Mouse (Mus musculus) lung, adult 2 months (tissue): ENCODE results near the gene Tfdp1. TPM values are rescaled to one million over a fixed set of nuclear protein-coding genes. Genes with fewer than 3 reads are reported as not detected.
A peak's percentile ranks its signal among the peaks of the same experiment; 100 is the strongest.
"Not testable (repeated sequence)": the region's sequence is repeated elsewhere in the genome, so short reads cannot be mapped to it uniquely, and the experiment has no call there.

Experiments used
- DNase-seq: peaks from one replicate; pipeline ENCODE4 v3.0.0; 2022
- H3K4me1 ChIP-seq: fragments of 200-500 bp; 2 replicates; pipeline ENCODE4 v1.6.1; 2011; ENCODE audit warnings: low read length; ENCODE audit not compliant: control insufficient read depth, insufficient read depth
- H3K4me3 ChIP-seq: fragments of 200-500 bp; replicated peaks from 2 replicates; pipeline ENCODE3; 2011; ENCODE audit warnings: low read depth, mild to moderate bottlenecking, control low read depth, low read length; ENCODE audit errors: extremely low read depth
- CTCF ChIP-seq: fragments of 200-500 bp; IDR thresholded peaks from 2 replicates; pipeline ENCODE4 v1.5.1; 2011; ENCODE audit warnings: mild to moderate bottlenecking, low read length, control low read depth; ENCODE audit not compliant: insufficient read depth
- POLR2A ChIP-seq: fragments of 200-500 bp; IDR thresholded peaks from 2 replicates; pipeline ENCODE4 v1.6.1; 2011; ENCODE audit warnings: low read depth, mild to moderate bottlenecking, control low read depth, low read length, borderline replicate concordance; ENCODE audit errors: extremely low read depth
- WGBS: fragments of 180-500 bp; shearing (Covaris S2); methylation state at CpG from one replicate; pipeline ENCODE4 v1.1.7; 2018; 5-methylcytosine and 5-hydroxymethylcytosine counted together
- polyA plus RNA-seq: library from polyadenylated mRNA; depleted of rRNA; stranded (reverse); fragments of >200 nt; gene quantifications from 2 replicates; pipeline ENCODE4 v1.2.3, GENCODE M21; 2012

The Tfdp1 gene
- polyA plus RNA-seq, 1 experiment, result 28.0 TPM

DNA sequence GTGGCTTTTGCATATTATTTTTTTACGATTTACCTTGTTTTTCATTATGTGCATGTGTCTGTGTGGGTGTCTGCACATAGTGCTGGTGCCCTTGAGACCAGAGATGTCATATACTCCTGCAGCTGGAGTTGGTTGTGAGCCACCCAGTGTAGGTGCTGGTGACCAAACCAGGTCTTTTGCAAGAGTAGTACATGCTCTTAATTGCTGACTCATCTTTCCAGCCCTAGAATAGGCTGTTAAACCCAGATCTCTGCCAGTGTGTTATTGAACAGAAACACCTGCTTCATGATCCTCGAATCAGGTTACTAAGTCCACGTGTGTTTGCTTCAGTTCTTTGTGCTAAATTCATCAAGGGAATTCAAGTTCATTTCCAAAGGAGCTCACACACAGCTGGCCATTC lies 23.6 kb upstream of the Tfdp1 start:
- TF ChIP-seq POLR2A, result no peak
- no peak for TF ChIP-seq CTCF
- H3K4me1 ChIP-seq, result no peaks in the 10 kb centered on the region
- no peak overlapping the region for H3K4me3 ChIP-seq
- DNase-seq, result no peak
- WGBS, result 68% methylated on average over 3 of the region's 3 CpGs

DNA sequence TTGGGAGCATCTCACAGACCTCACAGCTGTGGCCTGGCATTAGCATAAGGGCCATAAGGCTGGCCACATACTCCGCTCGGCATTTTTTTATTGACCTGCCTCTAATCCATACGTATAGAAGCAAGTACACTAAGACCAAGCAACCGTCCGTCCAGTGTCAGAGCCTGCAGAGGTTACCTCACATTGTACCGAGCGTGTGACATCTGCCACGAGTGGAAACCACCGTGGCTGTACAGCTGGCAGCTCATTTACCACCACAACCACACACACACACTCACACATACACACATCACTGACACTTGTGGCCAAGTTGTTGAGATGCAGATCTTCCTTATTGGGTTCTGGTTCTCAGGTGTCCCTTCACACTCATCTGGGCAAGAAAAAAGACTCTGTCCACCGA lies 21.9 kb upstream of the Tfdp1 start:
- no peaks in the 10 kb centered on the region for H3K4me1 ChIP-seq
- WGBS, result 90% methylated on average over 10 of the region's 10 CpGs
- TF ChIP-seq CTCF, result no peak
- TF ChIP-seq POLR2A, result no peak
- H3K4me3 ChIP-seq, result no peak overlapping the region
- no peak for DNase-seq

DNA sequence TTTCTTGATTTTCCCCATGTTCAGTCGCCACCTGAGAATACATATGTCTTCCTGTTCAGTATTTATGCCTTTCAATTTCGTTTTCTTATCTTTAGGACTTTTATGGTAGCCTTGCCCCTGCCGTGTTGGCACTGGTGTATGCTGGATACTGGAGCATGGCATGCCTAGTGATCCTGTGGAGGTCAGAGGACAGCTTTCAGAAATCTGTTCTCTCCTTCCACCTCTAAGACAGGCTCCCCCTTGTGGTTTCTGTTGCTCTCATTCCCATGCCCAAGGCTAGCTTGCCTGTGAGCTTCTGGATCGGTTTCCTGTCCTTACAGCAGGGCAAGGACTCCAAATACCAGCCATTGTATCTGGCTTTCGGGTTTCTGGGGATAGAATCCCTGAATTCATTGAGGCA lies 12.0 kb upstream of the Tfdp1 start:
- Histone ChIP-seq H3K4me1 (no peaks in the 10 kb centered on the region), H3K4me3 (no peak overlapping the region)
- TF ChIP-seq CTCF, result 0 out of 2 replicates have a peak, but pooled peaks have one; percentile 9
- TF ChIP-seq POLR2A, result no peak
- no peak for DNase-seq
- 30% methylated on average over 5 of the region's 5 CpGs for WGBS

DNA sequence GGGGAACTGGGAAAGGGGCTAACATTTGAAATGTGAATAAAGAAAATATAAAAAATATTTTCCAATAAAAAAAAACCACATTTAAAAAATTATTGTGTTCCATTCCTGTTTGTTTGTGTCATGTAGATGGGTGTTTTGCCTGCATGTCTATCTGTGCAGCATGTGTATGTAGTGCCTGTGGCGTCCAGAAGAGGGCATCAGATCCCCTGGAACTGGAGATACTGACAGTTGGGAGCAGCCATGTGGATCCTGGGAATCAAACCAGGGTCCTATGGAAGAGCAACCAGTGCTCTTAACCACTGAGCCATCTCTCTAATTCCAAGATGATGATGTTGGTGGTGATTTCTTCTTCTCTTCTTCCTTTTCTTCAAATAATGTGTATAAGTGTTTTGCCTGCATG lies 3.9 kb upstream of the Tfdp1 start:
- TF ChIP-seq CTCF (no peak), POLR2A (no peak)
- no peak for DNase-seq
- 34% methylated on average over 1 of the region's 1 CpGs for WGBS
- no peak overlapping the region for H3K4me3 ChIP-seq
- peaks cover 2% of the 10 kb centered on the region; the same call in 1 of the 2 replicates for H3K4me1 ChIP-seq

DNA sequence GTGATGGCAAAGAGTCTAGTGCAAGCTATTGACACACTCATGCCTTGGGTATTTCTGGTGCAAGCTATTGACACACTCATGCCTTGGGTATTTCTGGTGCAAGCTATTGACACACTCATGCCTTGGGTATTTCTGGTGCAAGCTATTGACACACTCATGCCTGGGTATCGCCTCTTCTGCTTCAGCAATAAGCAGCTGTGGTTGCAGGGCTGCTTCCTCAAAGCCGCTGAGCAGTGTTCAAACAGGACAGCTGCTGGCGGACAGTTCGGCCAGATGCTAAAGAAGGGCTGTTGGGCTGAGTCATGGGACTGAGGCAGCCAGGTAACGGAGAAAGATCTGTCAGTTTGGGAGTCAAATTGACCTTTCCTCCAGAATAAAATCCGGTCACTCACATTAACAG lies 1.3 kb upstream of the Tfdp1 start:
- not testable (repeated sequence) for DNase-seq, H3K4me3 ChIP-seq, H3K4me1 ChIP-seq
- WGBS, result 57% methylated on average over 6 of the region's 6 CpGs

DNA sequence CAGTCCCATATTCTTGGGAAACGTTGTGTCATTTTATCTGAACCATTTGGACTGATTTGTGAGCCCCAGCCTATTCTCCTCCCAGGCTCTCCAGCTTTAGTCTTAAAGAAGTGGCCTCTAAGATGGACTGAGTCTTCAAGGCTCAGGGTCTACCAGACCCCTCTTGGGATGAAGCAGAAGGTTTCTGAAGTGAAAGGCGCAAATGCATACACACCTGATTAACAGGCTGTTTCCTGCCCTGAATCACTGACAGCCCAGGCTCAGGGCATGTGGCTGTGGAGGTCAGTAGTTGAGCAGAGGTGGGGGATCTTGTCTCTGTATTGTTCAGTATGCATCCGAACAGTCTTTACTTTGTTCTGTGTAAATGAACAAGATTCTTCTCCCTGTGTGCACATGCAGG lies 873 bp upstream of the Tfdp1 start:
- DNase-seq, result no peak
- no peak for TF ChIP-seq POLR2A
- TF ChIP-seq CTCF, result no peak
- WGBS, result 52% methylated on average over 3 of the region's 3 CpGs
- Histone ChIP-seq H3K4me1 (peaks cover 2% of the 10 kb centered on the region; the same call in 1 of the 2 replicates), H3K4me3 (no peak overlapping the region)

DNA sequence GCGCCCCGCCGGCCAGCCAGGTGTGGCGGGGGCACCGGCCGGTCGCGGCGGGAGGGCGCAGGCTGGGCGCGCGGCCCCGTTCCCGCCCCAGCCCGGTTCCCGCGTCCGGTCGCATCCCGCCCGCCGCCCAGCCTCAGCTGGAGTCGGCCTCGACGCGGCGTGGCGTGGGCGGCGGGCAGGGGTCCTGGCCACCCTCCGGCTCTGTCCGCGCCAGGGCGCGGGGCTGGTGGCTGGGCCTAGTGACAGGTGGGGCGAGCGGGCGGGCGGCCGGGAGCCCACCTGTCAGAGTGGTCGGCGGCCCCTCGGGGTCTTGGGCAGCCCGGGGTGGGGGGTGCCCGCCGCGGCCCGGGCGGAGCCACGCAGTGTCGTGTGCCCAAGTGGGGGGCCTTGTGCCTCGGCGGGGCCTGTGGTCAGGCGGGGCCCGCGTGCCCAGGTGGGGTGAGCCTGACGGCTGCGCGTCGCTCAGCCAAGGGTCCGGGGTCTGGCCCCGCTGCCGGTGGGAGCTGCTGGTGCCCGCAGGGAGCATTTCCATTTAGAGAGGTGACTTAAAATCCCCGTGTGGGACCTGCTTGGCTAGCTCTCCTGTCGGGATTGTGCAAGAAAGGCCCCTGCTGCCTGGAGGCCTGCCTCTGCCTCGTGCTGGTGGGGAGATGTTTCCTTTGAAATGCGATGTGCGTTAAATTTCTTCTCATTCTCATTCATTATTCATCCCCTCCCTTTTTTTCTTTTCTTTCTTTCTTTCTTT lies 522 bp downstream of the Tfdp1 start:
- TF ChIP-seq CTCF (no peak), POLR2A (no peak)
- WGBS, result under 1% methylated on average over 68 of the region's 70 CpGs
- DNase-seq, result peak; percentile 19
- H3K4me3 ChIP-seq, result peak overlapping the region; percentile 61
- H3K4me1 ChIP-seq, result peaks cover 2% of the 10 kb centered on the region; the same call in 1 of the 2 replicates

DNA sequence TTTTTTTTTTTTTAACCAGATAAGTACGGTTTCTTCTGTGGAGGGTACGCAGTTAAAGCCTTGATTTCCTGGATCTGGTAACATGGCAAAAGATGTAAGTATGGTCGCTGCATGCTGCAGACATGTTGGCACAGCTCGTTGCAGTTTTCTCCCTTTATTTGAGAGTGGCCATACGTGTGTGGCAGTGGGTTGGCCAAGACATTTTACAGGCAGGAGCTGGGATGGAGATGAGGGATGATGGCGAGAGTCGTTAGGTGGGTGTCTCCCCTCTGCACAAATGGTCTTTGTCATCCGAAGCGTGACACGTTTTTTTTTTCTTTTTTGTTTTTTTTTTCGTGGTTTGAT lies 1.1 kb downstream of the Tfdp1 start:
- H3K4me3 ChIP-seq, result no peak overlapping the region
- DNase-seq, result no peak
- WGBS, result 25% methylated on average over 11 of the region's 11 CpGs
- no peak for TF ChIP-seq POLR2A
- TF ChIP-seq CTCF, result no peak
- peaks cover 2% of the 10 kb centered on the region; the same call in 1 of the 2 replicates for H3K4me1 ChIP-seq

DNA sequence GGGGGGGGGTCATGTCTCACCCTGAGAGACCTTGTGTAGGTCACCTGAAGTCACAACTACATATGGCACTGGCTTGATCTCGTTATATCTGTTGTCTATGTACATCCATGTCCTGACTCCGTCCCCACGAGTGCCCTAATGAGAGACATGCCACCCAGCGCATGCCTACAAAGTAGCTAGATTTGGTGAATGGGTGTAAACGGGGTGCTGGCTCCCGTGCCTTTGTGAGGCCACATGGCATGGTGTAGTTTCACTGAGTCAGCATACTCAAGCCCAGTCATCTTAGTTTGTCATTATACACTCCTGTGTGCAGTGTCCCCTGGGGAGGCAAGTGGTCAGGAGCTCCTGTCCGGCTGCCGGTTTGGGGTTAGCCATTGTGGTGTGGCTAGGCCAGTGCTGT lies 2.1 kb downstream of the Tfdp1 start:
- no peak for DNase-seq
- Histone ChIP-seq H3K4me1 (peaks cover 2% of the 10 kb centered on the region; the same call in 1 of the 2 replicates), H3K4me3 (no peak overlapping the region)
- 88% methylated on average over 8 of the region's 8 CpGs for WGBS
- no peak for TF ChIP-seq CTCF
- no peak for TF ChIP-seq POLR2A

DNA sequence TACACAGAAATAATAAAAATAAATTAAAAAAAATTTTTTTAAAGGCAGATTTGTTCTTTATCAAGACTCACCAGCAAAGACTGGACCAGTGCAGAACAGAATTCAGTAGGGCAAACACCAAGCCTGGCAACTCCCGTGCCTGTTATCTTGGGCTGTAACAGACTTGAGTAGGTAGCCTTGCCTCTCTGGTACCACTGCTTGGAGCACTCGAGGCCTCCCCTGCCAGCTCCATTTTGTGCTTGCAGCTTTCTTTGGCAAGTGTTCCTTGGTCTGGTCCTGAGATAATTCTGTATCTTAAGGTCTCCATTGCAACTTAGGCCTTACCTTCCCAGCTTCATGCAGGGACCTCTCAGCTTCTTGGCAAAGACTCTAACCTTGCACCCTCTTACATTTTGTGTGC lies 3.8 kb downstream of the Tfdp1 start:
- WGBS, result 72% methylated on average over 2 of the region's 2 CpGs

DNA sequence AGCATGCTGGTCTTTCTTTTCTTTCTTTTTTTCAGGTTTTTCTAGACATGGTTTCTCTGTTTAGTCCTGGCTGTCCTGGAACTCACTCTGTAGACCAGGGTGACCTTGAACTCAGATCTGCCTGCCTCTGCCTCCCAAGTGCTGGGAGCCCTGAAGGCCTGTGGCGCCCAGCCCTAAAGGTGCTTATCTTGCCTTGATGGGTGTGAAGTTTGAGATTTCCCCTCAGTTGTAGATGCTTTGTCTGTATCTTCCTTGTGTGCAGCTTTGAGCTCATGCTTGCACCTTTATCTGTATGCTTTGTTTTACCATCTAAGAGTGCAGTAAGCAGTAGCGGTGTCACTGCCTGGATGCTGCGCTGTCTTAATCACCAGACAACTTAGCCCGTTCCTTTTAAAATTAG lies 4.6 kb downstream of the Tfdp1 start:
- peaks cover 2% of the 10 kb centered on the region; the same call in 1 of the 2 replicates for H3K4me1 ChIP-seq
- 91% methylated on average over 4 of the region's 4 CpGs for WGBS
- no peak for TF ChIP-seq CTCF
- no peak for TF ChIP-seq POLR2A
- no peak overlapping the region for H3K4me3 ChIP-seq
- DNase-seq, result no peak

More for the DNA sequence above, 3.8 kb downstream of the Tfdp1 start:
- TF ChIP-seq POLR2A, result no peak
- no peak for TF ChIP-seq CTCF
- no peak for DNase-seq
- no peak overlapping the region for H3K4me3 ChIP-seq
- peaks cover 2% of the 10 kb centered on the region; the same call in 1 of the 2 replicates for H3K4me1 ChIP-seq
